8 mouse cellular contexts compared by ENCODE assay signal in genomic region chr13:41737628-41738309, GRCm38 (mm10).
DNase-seq lines count a peak whose midpoint lies in the region; ATAC-seq lines count a peak whose summit lies in the region.

No protein-coding gene starts in this region.

- H3K4me1 ChIP-seq in forebrain, embryonic 16.5 days (replicated peaks; ENCODE audit: control insufficient read depth, insufficient read depth, low read length) = peaks cover 6% of the 10 kb centered on the region; the same call in 1 of the 2 replicates
- no peaks in the 10 kb centered on the region for H3K4me1 ChIP-seq in liver, embryonic 12.5 days

- DNase-seq in right cerebral cortex, postnatal 10 days (ENCODE audit: low spot score in 2 of 2) = peak; percentile 38 to 40
- no peak for DNase-seq in right cerebral cortex, postnatal 14 days
- peak; percentile 48 to 63 for DNase-seq in layer of hippocampus, adult 8-10 months (ENCODE audit: low spot score in 2 of 2)
- DNase-seq in retina, embryonic 14.5 days (ENCODE audit: low spot score) = peak; percentile 74
- DNase-seq in c-Kit-positive CD71-positive TER-119-positive erythroid progenitor cells, embryonic 14.5 days (ENCODE audit: low spot score) = no peak
- DNase-seq in kidney, postnatal 36 days = no peak

- H3K9ac ChIP-seq in forebrain, embryonic 16.5 days (replicated peaks; ENCODE audit: low read depth, low read length) = no peak overlapping the region
- H3K9ac ChIP-seq in liver, embryonic 12.5 days = no peak overlapping the region

- no peaks in the 10 kb centered on the region for H3K27me3 ChIP-seq in forebrain, embryonic 16.5 days (replicated peaks; ENCODE audit: control insufficient read depth, insufficient read depth, low read length)
- no peaks in the 10 kb centered on the region for H3K27me3 ChIP-seq in liver, embryonic 12.5 days (replicated peaks)

- no peak overlapping the region for H3K4me2 ChIP-seq in forebrain, embryonic 16.5 days (ENCODE audit: low read length)
- no peak overlapping the region for H3K4me2 ChIP-seq in liver, embryonic 12.5 days

- H3K36me3 ChIP-seq in forebrain, embryonic 16.5 days (ENCODE audit: control insufficient read depth, insufficient read depth) = no peaks in the 10 kb centered on the region
- no peaks in the 10 kb centered on the region for H3K36me3 ChIP-seq in liver, embryonic 12.5 days

- H3K27ac ChIP-seq in forebrain, embryonic 16.5 days (ENCODE audit: low read length) = no peak overlapping the region
- H3K27ac ChIP-seq in liver, embryonic 12.5 days = no peak overlapping the region

- ATAC-seq in forebrain, embryonic 16.5 days = peak; percentile 91
- ATAC-seq in liver, embryonic 12.5 days = no peak

- 31% methylated on average over 10 of the region's 10 CpGs for WGBS in forebrain, embryonic 16.5 days
- 55% methylated on average over 10 of the region's 10 CpGs for WGBS in liver, embryonic 12.5 days (ENCODE audit: insufficient replicate concordance)

- H3K9me3 ChIP-seq in forebrain, embryonic 16.5 days (ENCODE audit: control insufficient read depth, low read length) = no peaks in the 10 kb centered on the region
- H3K9me3 ChIP-seq in liver, embryonic 12.5 days (replicated peaks) = no peaks in the 10 kb centered on the region

- no peak overlapping the region for H3K4me3 ChIP-seq in forebrain, embryonic 16.5 days (replicated peaks; ENCODE audit: low read length)
- H3K4me3 ChIP-seq in liver, embryonic 12.5 days = no peak overlapping the region

Comparison
In these comparisons a context has a peak if more than half of its experiments do, and no peak if none do; other contexts are left out.
1. DNase-seq: peak in right cerebral cortex, postnatal 10 days (2 of 2), layer of hippocampus, adult 8-10 months (2 of 2) and retina, embryonic 14.5 days (single experiment); none in right cerebral cortex, postnatal 14 days (single experiment), c-Kit-positive CD71-positive TER-119-positive erythroid progenitor cells, embryonic 14.5 days (single experiment) and kidney, postnatal 36 days (0 of 2).